Mouse (Mus musculus): ENCODE measurements at regions not wholly inside any gene's neighbourhood (a gene's known extent, or its start where the extent isn't known, plus 50 kb on each side); places are given as distances from the start of the nearest gene placed in this dataset.
"Not testable (repeated sequence)": the region's sequence is repeated elsewhere in the genome, so short reads cannot be mapped to it uniquely, and the experiment has no call there.

GRCm38 (mm10) chr9:85920745-85921614 is 78.8 kb downstream of the Tpbg start:
- no peak for DNase-seq

GRCm38 (mm10) chr9:85925259-85925658 is 83.1 kb downstream of the Tpbg start:
- no peak for DNase-seq

- DNase-seq, result no peak
Observed at GRCm38 (mm10) chr9:85932209-85932608, 90.0 kb downstream of the Tpbg start.

- not testable (repeated sequence) for DNase-seq
Observed at GRCm38 (mm10) chr9:85943066-85943684, 101.0 kb downstream of the Tpbg start.

- no peak for DNase-seq
Observed at GRCm38 (mm10) chr9:85948495-85949137, 106.4 kb downstream of the Tpbg start.

GRCm38 (mm10) chr9:85951777-85952176 is 109.6 kb downstream of the Tpbg start:
- DNase-seq, result no peak

- DNase-seq, result no peak
Observed at GRCm38 (mm10) chr9:85970076-85970475, 127.9 kb downstream of the Tpbg start.

- no peak for DNase-seq
Observed at GRCm38 (mm10) chr9:85981428-85981827, 139.2 kb downstream of the Tpbg start.

- DNase-seq, result not testable (repeated sequence)
Observed at GRCm38 (mm10) chr9:85983516-85983915, 141.3 kb downstream of the Tpbg start.

GRCm38 (mm10) chr9:85985671-85986070 is 143.5 kb downstream of the Tpbg start:
- no peak for DNase-seq

GRCm38 (mm10) chr9:85986142-85986541 is 144.0 kb downstream of the Tpbg start:
- no peak for DNase-seq

GRCm38 (mm10) chr9:86002996-86003395 is 160.8 kb downstream of the Tpbg start:
- no peak for DNase-seq

GRCm38 (mm10) chr9:86011661-86012060 is 169.5 kb downstream of the Tpbg start:
- DNase-seq, result no peak

GRCm38 (mm10) chr9:86015841-86016240 is 173.7 kb downstream of the Tpbg start:
- no peak for DNase-seq

- no peak for DNase-seq
Observed at GRCm38 (mm10) chr9:86020133-86020532, 178.0 kb downstream of the Tpbg start.

- DNase-seq, result no peak
Observed at GRCm38 (mm10) chr9:86020765-86021164, 178.6 kb downstream of the Tpbg start.

GRCm38 (mm10) chr9:86030738-86031137 is 188.6 kb downstream of the Tpbg start:
- DNase-seq, result no peak

- no peak for DNase-seq
Observed at GRCm38 (mm10) chr9:86044098-86044497, 201.9 kb downstream of the Tpbg start.

GRCm38 (mm10) chr9:86058116-86058515 is 215.9 kb downstream of the Tpbg start:
- DNase-seq, result no peak

GRCm38 (mm10) chr9:86060049-86060448 is 217.9 kb downstream of the Tpbg start:
- no peak for DNase-seq

- DNase-seq, result no peak
Observed at GRCm38 (mm10) chr9:86061230-86061629, 219.1 kb downstream of the Tpbg start.

- DNase-seq, result no peak
Observed at GRCm38 (mm10) chr9:86079275-86079674, 237.1 kb downstream of the Tpbg start.

- no peak for DNase-seq
Observed at GRCm38 (mm10) chr9:86081873-86082272, 239.7 kb downstream of the Tpbg start.

- DNase-seq, result no peak
Observed at GRCm38 (mm10) chr9:86092998-86093397, 250.8 kb downstream of the Tpbg start.
